Mouse (Mus musculus) CH12.LX (cell line): ENCODE results near the gene Zfp52. TPM values are rescaled to one million over a fixed set of nuclear protein-coding genes. Genes with fewer than 3 reads are reported as not detected.
A peak's percentile ranks its signal among the peaks of the same experiment; 100 is the strongest.

Source experiments
- DNase-seq: peaks from one replicate; pipeline ENCODE4 v3.0.0-alpha.2; 2013; ENCODE audit errors: extremely low read depth
- H3K27ac ChIP-seq: 2 replicates; pipeline ENCODE4 v1.5.1; 2012; ENCODE audit warnings: low read depth, mild to moderate bottlenecking, control low read depth, moderate library complexity; ENCODE audit not compliant: insufficient read depth
- H3K27me3 ChIP-seq: replicated peaks from 2 replicates; pipeline ENCODE3; 2012; ENCODE audit warnings: inconsistent platforms
- H3K36me3 ChIP-seq, 2 experiments: replicated peaks in 1 of 2; 2 replicates each; pipeline versions ENCODE3 to v1.6.1; 2012; ENCODE audit warnings: inconsistent platforms in 1 of 2, low read length in 1 of 2, mild to moderate bottlenecking in 1 of 2, mixed read lengths in 1 of 2, moderate library complexity in 1 of 2; ENCODE audit not compliant: control insufficient read depth in 1 of 2, insufficient read depth in 1 of 2
- H3K4me1 ChIP-seq, 2 experiments: 2 replicates each; pipeline ENCODE4 v1.6.1; 2012; ENCODE audit warnings: inconsistent platforms in 1 of 2, moderate library complexity in 1 of 2; ENCODE audit not compliant: insufficient read depth in 2 of 2, control insufficient read depth in 1 of 2
- H3K4me2 ChIP-seq: 2 replicates; pipeline ENCODE4 v1.6.1; 2012; ENCODE audit warnings: low read depth, mild to moderate bottlenecking, control low read depth; ENCODE audit not compliant: poor library complexity, insufficient read depth, severe bottlenecking
- H3K4me3 ChIP-seq, 3 experiments: fragments of 150-350 bp in 1 of 3; sonication (generic) in 1 of 3; replicated peaks in 1 of 3; 2 replicates each; pipeline versions ENCODE3 to v1.5.1; 2011 to 2012; ENCODE audit warnings: low read depth in 2 of 3, low read length in 2 of 3, mild to moderate bottlenecking in 2 of 3, moderate library complexity in 2 of 3, control low read depth in 1 of 3, improper control_type of control experiment in 1 of 3, inconsistent platforms in 1 of 3, mixed read lengths in 1 of 3; ENCODE audit not compliant: poor library complexity in 1 of 3
- H3K79me2 ChIP-seq: replicated peaks from 2 replicates; pipeline ENCODE4 v1.6.1; 2012; ENCODE audit warnings: mild to moderate bottlenecking, moderate library complexity; ENCODE audit not compliant: control insufficient read depth, poor library complexity, insufficient read depth, severe bottlenecking; ENCODE audit errors: extremely low read depth
- H3K9ac ChIP-seq: 2 replicates; pipeline ENCODE4 v1.6.1; 2012; ENCODE audit warnings: low read depth, mild to moderate bottlenecking, control low read depth, moderate library complexity; ENCODE audit not compliant: insufficient read depth
- H3K9me3 ChIP-seq: replicated peaks from 2 replicates; pipeline ENCODE3; 2012; ENCODE audit warnings: low read length, inconsistent platforms, mixed read lengths
- CTCF ChIP-seq, 2 experiments: IDR thresholded peaks in 1 of 2; conservative IDR thresholded peaks in 1 of 2; 2 replicates each; pipeline ENCODE4 v1.5.1; 2011 to 2012; ENCODE audit warnings: low read depth in 2 of 2, low read length in 2 of 2, improper control_type of control experiment in 1 of 2, inconsistent platforms in 1 of 2, mild to moderate bottlenecking in 1 of 2, moderate library complexity in 1 of 2
- EP300 ChIP-seq: IDR thresholded peaks from 2 replicates; pipeline ENCODE4 v1.6.1; 2011; ENCODE audit warnings: low read length, improper control_type of control experiment
- HCFC1 ChIP-seq: IDR thresholded peaks from 2 replicates; pipeline ENCODE4 v1.6.1; 2012; ENCODE audit warnings: low read depth, mild to moderate bottlenecking, inconsistent platforms, low read length, improper control_type of control experiment
- KAT2A ChIP-seq: IDR thresholded peaks from 2 replicates; pipeline ENCODE4 v1.6.1; 2012; ENCODE audit warnings: low read length, improper control_type of control experiment, inconsistent platforms; ENCODE audit not compliant: insufficient replicate concordance
- MAX ChIP-seq: IDR thresholded peaks from 2 replicates; pipeline ENCODE4 v1.6.1; 2011; ENCODE audit warnings: low read length, improper control_type of control experiment
- NELFE ChIP-seq: IDR thresholded peaks from 2 replicates; pipeline ENCODE4 v1.6.1; 2011; ENCODE audit warnings: low read depth, low read length, improper control_type of control experiment
- RAD21 ChIP-seq: IDR thresholded peaks from 2 replicates; pipeline ENCODE4 v1.6.1; 2011; ENCODE audit warnings: low read depth, mild to moderate bottlenecking, low read length, improper control_type of control experiment, moderate library complexity
- SMC3 ChIP-seq: IDR thresholded peaks from 2 replicates; pipeline ENCODE4 v1.6.1; 2011; ENCODE audit warnings: low read depth, low read length, improper control_type of control experiment
- TBP ChIP-seq: conservative IDR thresholded peaks from 2 replicates; pipeline ENCODE4 v1.6.1; 2011; ENCODE audit warnings: low read depth, low read length, improper control_type of control experiment
- TCF12 ChIP-seq: IDR thresholded peaks from 2 replicates; pipeline ENCODE4 v1.6.1; 2014; ENCODE audit warnings: low read depth, mild to moderate bottlenecking, inconsistent platforms, low read length, improper control_type of control experiment
- ZNF384 ChIP-seq: IDR thresholded peaks from 2 replicates; pipeline ENCODE4 v1.6.1; 2012; ENCODE audit warnings: low read depth, low read length, improper control_type of control experiment, inconsistent platforms
- dilution Hi-C: fragments of 300-500 bp; cut with MboI; formaldehyde crosslinking; loops from 2 replicates; pipeline ENCODE4 v1.14.3; 2020; ENCODE audit warnings: low sequenced_read_pairs; ENCODE audit not compliant: extremely low pct_unique_long_range_greater_than_20kb, extremely low pct_ligation_motif_present
- in situ Hi-C: fragments of 300-500 bp; cut with MboI; formaldehyde crosslinking; loops from 3 replicates; pipeline ENCODE4 v1.14.3; 2019; ENCODE audit warnings: low sequenced_read_pairs, low pct_ligation_motif_present, low pct_unique_long_range_greater_than_20kb, mixed read lengths
- polyA plus RNA-seq: library from polyadenylated mRNA; unstranded; fragments of >175 nt; gene quantifications from 2 replicates; pipeline ENCODE4 v1.2.1, GENCODE M21; 2012; ENCODE audit warnings: low read depth; ENCODE audit not compliant: insufficient read length
- total RNA-seq, 2 experiments: library from RNA; depleted of rRNA; stranded (reverse); fragments of 300-350 nt in 1 of 2; fragments of >200 nt in 1 of 2; gene quantifications; 2 replicates each; pipeline ENCODE4 v1.2.3; 2012 to 2014

Gene Zfp52
- total and polyA plus RNA-seq, 3 experiments: 5.9 to 15.4 (median 8.6) TPM

GRCm38 (mm10) chr17:21536676-21537075 is 1.3 kb downstream of the Zfp52 start:
- peak overlapping the region; percentile 85 for H3K4me2 ChIP-seq
- dilution Hi-C loops (no loop called here), in situ Hi-C loops (no loop called here)
- peak overlapping the region; percentile 39 to 79 (median 73) for H3K4me3 ChIP-seq
- peaks cover 15% of the 10 kb centered on the region for H3K79me2 ChIP-seq
- DNase-seq: peak; percentile 35
- H3K36me3 ChIP-seq: peaks cover 3 to 24% of the 10 kb centered on the region in 2 experiments
- 0 out of 2 replicates have a peak overlapping the region, but pooled peaks have one; percentile 24 for H3K27ac ChIP-seq
- H3K9ac ChIP-seq: peak overlapping the region; percentile 83; the same call in 1 of the 2 replicates
- no peaks in the 10 kb centered on the region for H3K27me3 ChIP-seq
- TF ChIP-seq MAX (no peak), TBP (0 out of 2 replicates have a peak, but pooled peaks have one; percentile 13), KAT2A (no peak)
- H3K9me3 ChIP-seq: no peaks in the 10 kb centered on the region
- H3K4me1 ChIP-seq: peaks cover 4 to 29% of the 10 kb centered on the region in 2 experiments; a peak in 3 of 4 replicates

- in situ Hi-C loops (no loop called here), dilution Hi-C loops (no loop called here)
- H3K9ac ChIP-seq: no peak overlapping the region
- no peak overlapping the region for H3K4me3 ChIP-seq
- H3K4me2 ChIP-seq: no peak overlapping the region
- no peaks in the 10 kb centered on the region for H3K27me3 ChIP-seq
- H3K79me2 ChIP-seq: no peaks in the 10 kb centered on the region
- peaks cover 25 to 67% of the 10 kb centered on the region in 2 experiments for H3K36me3 ChIP-seq
- H3K27ac ChIP-seq: no peak overlapping the region
- TF ChIP-seq TCF12: no peak
- no peaks in the 10 kb centered on the region for H3K4me1 ChIP-seq
- no peak for DNase-seq
- no peaks in the 10 kb centered on the region for H3K9me3 ChIP-seq
Observed at GRCm38 (mm10) chr17:21557831-21558230, 22.5 kb downstream of the Zfp52 start.

- TF ChIP-seq SMC3 (peak; percentile 59), HCFC1 (no peak), CTCF (conservative IDR thresholded peaks at IDR 0.05 in 1 of 2, IDR thresholded peaks at IDR 0.05 in 1 of 2; ENCODE audit: low read depth in 2 of 2, low read length in 2 of 2) (peak; percentile 61 to 73; a peak in 3 of 4 replicates), ZNF384 (peak; percentile 77), NELFE (no peak), MAX (no peak), EP300 (no peak), TBP (no peak), RAD21 (peak; percentile 55)
- no peaks in the 10 kb centered on the region for H3K27me3 ChIP-seq
- no peak overlapping the region for H3K9ac ChIP-seq
- dilution Hi-C loops: no loop called here
- no peaks in the 10 kb centered on the region for H3K79me2 ChIP-seq
- DNase-seq: peak; percentile 69
- in situ Hi-C loops: no loop called here
- no peak overlapping the region for H3K4me3 ChIP-seq
- H3K4me2 ChIP-seq: no peak overlapping the region
- peaks cover 0 to 36% of the 10 kb centered on the region in 2 experiments for H3K36me3 ChIP-seq
- H3K4me1 ChIP-seq: peaks cover 0 to 5% of the 10 kb centered on the region in 2 experiments; a peak in 1 of 4 replicates
- no peak overlapping the region for H3K27ac ChIP-seq
- no peaks in the 10 kb centered on the region for H3K9me3 ChIP-seq
Observed at GRCm38 (mm10) chr17:21566220-21566619, 30.9 kb downstream of the Zfp52 start.
